Comparison of ENCODE assay signal across 12 mouse cellular contexts in genomic region chr2:181157716-181158302, GRCm38 (mm10). TPM values are rescaled to one million over a fixed set of nuclear protein-coding genes. Genes with fewer than 3 reads are reported as not detected.
DNase-seq lines count a peak whose midpoint lies in the region; ATAC-seq and TF ChIP-seq lines count a peak whose summit lies in the region.
"Had no signal": no experiment of that assay in that cellular context is flagged by ENCODE, and none has a peak within 500 bp of the region (broad histone marks: within the 10 kb centered on the region; RNA-seq: fewer than 3 reads in every experiment).

No protein-coding gene starts in this region.

- no peak for ATAC-seq in hindbrain, postnatal 0 days
- no peak for ATAC-seq in frontal cortex, adult (ENCODE audit: low TSS enrichment)
- ATAC-seq: intestine, postnatal 0 days had no signal

- peak overlapping the region; percentile 63 for H3K4me2 ChIP-seq in hindbrain, postnatal 0 days (ENCODE audit: low read depth, low read length)
- H3K4me2 ChIP-seq: lung, embryonic 14.5 days had no signal

- peak overlapping the region; percentile 99 for H3K27ac ChIP-seq in left cerebral cortex, adult 2 months
- H3K27ac ChIP-seq in hindbrain, postnatal 0 days, result peak overlapping the region; percentile 87

- peak; percentile 48 to 55 for DNase-seq in gastrocnemius, adult 8-10 months (ENCODE audit: low spot score in 2 of 2)
- no peak for DNase-seq in gastrocnemius, postnatal 36 days
- DNase-seq in left cerebral cortex, adult 2 months (ENCODE audit: extremely low spot score in 1 of 2, low spot score in 2 of 2), result no peak
- no peak for DNase-seq in left cerebral cortex, postnatal 14 days (ENCODE audit: low spot score in 2 of 2)
- DNase-seq in cerebellum, adult 9-10 months, result peak; percentile 65
- DNase-seq in hindbrain, postnatal 0 days (ENCODE audit: low spot score), result no peak
- no peak for DNase-seq in natural killer cell, adult 2 months (ENCODE audit: low spot score in 2 of 2)
- DNase-seq: adrenal gland, postnatal 10 days; lung, embryonic 14.5 days; thymus, postnatal 25 days had no signal

- no peaks in the 10 kb centered on the region for H3K27me3 ChIP-seq in hindbrain, postnatal 0 days (ENCODE audit: insufficient read depth, low read length)

- H3K4me1 ChIP-seq in hindbrain, postnatal 0 days (ENCODE audit: insufficient read depth, low read length), result peaks cover 32% of the 10 kb centered on the region

- no peaks in the 10 kb centered on the region for H3K9me3 ChIP-seq in hindbrain, postnatal 0 days (ENCODE audit: low read length)

- no peak overlapping the region; the same call in 1 of the 2 replicates for H3K4me3 ChIP-seq in left cerebral cortex, adult 2 months
- H3K4me3 ChIP-seq in hindbrain, postnatal 0 days (ENCODE audit: low read length), result no peak overlapping the region

- WGBS in hindbrain, postnatal 0 days, result 78% methylated on average over 6 of the region's 6 CpGs

- H3K36me3 ChIP-seq in hindbrain, postnatal 0 days (ENCODE audit: insufficient read depth, low read length), result peaks cover 6% of the 10 kb centered on the region; the same call in 1 of the 2 replicates

- H3K9ac ChIP-seq in hindbrain, postnatal 0 days (replicated peaks; ENCODE audit: low read length), result no peak overlapping the region
- H3K9ac ChIP-seq: lung, embryonic 14.5 days had no signal

- TF ChIP-seq CTCF in left cerebral cortex, adult 2 months (IDR thresholded peaks at IDR 0.05), result no peak
- TF ChIP-seq CTCF in hindbrain, postnatal 0 days (IDR thresholded peaks at IDR 0.05; ENCODE audit: low read depth), result no peak

- intact Hi-C loops in gastrocnemius, postnatal 36 days (cut with DNase I), result no loop called here
- intact Hi-C loops in left cerebral cortex, adult 2 months (cut with DNase I), result loop anchor here (2.0 kb wide), 2 partner anchors 17 to 29 kb away; partner anchors contain the start of gene Ppdpf
- intact Hi-C loops in left cerebral cortex, postnatal 14 days (cut with DNase I), result loop anchor here (2.0 kb wide), 1 partner anchor 37 kb away; no protein-coding TSS in a partner anchor

RNA-seq across cellular contexts. Expression of gene Eef1a2, which starts 1.0 kb away (rescaled TPM):
- total RNA-seq in gastrocnemius, adult 8-10 months (2022), result 1,000 to 10,000 TPM; 1,913 to 2,067 (median 2,007) TPM
- 1,000 to 10,000 TPM; 2,073 to 2,141 TPM for total RNA-seq in gastrocnemius, postnatal 36 days (2021)
- total RNA-seq in left cerebral cortex, adult 2 months (2021), result 1,000 to 10,000 TPM; 1,380 to 1,388 TPM
- total RNA-seq in left cerebral cortex, postnatal 14 days (2021), result 1,000 to 10,000 TPM; 1,193 to 1,221 TPM
- total RNA-seq in hindbrain, postnatal 0 days (2014; rRNA removed), result 304 and 351 TPM in 2 replicates
- polyA plus RNA-seq in hindbrain, postnatal 0 days (2015; fragmentation: Nextera tagmentation; extraction: Ambion mirVana), result 24.7 and 26.7 TPM in 2 replicates
- polyA plus RNA-seq: lung, embryonic 14.5 days had no signal

RNA-seq across cellular contexts. Expression of gene Kcnq2, which starts 22.7 kb away (rescaled TPM):
- total RNA-seq in gastrocnemius, adult 8-10 months (2022), result under 1 TPM in 2 of 4 experiments, not detected in 2; 0.15 to 0.19 TPM
- not detected for total RNA-seq in gastrocnemius, postnatal 36 days (2021)
- 100 to 1,000 TPM; 275 to 280 TPM for total RNA-seq in left cerebral cortex, adult 2 months (2021)
- 100 to 1,000 TPM; 179 to 188 TPM for total RNA-seq in left cerebral cortex, postnatal 14 days (2021)
- 128 and 142 TPM in 2 replicates for total RNA-seq in hindbrain, postnatal 0 days (2014; rRNA removed)
- 32.3 and 34.6 TPM in 2 replicates for polyA plus RNA-seq in hindbrain, postnatal 0 days (2015; fragmentation: Nextera tagmentation; extraction: Ambion mirVana)

RNA-seq across cellular contexts. Expression of gene Ppdpf, which starts 29.2 kb away (rescaled TPM):
- 10 to 100 TPM; 38.4 to 43.8 (median 40.1) TPM for total RNA-seq in gastrocnemius, adult 8-10 months (2022)
- 10 to 100 TPM; 40.4 to 45.1 TPM for total RNA-seq in gastrocnemius, postnatal 36 days (2021)
- total RNA-seq in left cerebral cortex, adult 2 months (2021), result 10 to 100 TPM; 72.8 to 77.8 TPM
- 100 to 1,000 TPM; 114 to 118 TPM for total RNA-seq in left cerebral cortex, postnatal 14 days (2021)
- 300 and 340 TPM in 2 replicates for total RNA-seq in hindbrain, postnatal 0 days (2014; rRNA removed)
- 329 and 347 TPM in 2 replicates for polyA plus RNA-seq in hindbrain, postnatal 0 days (2015; fragmentation: Nextera tagmentation; extraction: Ambion mirVana)

RNA-seq across cellular contexts. Expression of gene Ptk6, which starts 44.8 kb away (rescaled TPM):
- not detected for total RNA-seq in gastrocnemius, adult 8-10 months (2022)
- not detected for total RNA-seq in gastrocnemius, postnatal 36 days (2021)
- under 1 TPM in 1 of 2 experiments, not detected in 1; 0.11 TPM for total RNA-seq in left cerebral cortex, adult 2 months (2021)
- under 1 TPM in 1 of 2 experiments, not detected in 1; 0.08 TPM for total RNA-seq in left cerebral cortex, postnatal 14 days (2021)
- total RNA-seq in hindbrain, postnatal 0 days (2014; rRNA removed), result not detected in 2 replicates
- polyA plus RNA-seq in hindbrain, postnatal 0 days (2015; fragmentation: Nextera tagmentation; extraction: Ambion mirVana), result not detected in 2 replicates
- polyA plus RNA-seq: lung, embryonic 14.5 days had no signal

RNA-seq across cellular contexts. Expression of gene Srms, which starts 55.2 kb away (rescaled TPM):
- total RNA-seq in gastrocnemius, adult 8-10 months (2022), result under 1 TPM in 2 of 4 experiments, not detected in 2; 0.22 to 0.24 TPM
- under 1 TPM; 0.22 to 0.38 TPM for total RNA-seq in gastrocnemius, postnatal 36 days (2021)
- under 1 TPM; 0.25 to 0.26 TPM for total RNA-seq in left cerebral cortex, adult 2 months (2021)
- total RNA-seq in left cerebral cortex, postnatal 14 days (2021), result under 1 TPM; 0.30 to 0.35 TPM
- total RNA-seq in hindbrain, postnatal 0 days (2014; rRNA removed), result 0.07 and 0.47 TPM in 2 replicates
- 0.09 and 0.18 TPM in 2 replicates for polyA plus RNA-seq in hindbrain, postnatal 0 days (2015; fragmentation: Nextera tagmentation; extraction: Ambion mirVana)

Comparison
In these comparisons a context has a peak if more than half of its experiments do, and no peak if none do; other contexts are left out.
1. DNase-seq: peak in gastrocnemius, adult 8-10 months (2 of 2) and cerebellum, adult 9-10 months (single experiment); none in gastrocnemius, postnatal 36 days (0 of 2), left cerebral cortex, adult 2 months (0 of 2), left cerebral cortex, postnatal 14 days (0 of 2), hindbrain, postnatal 0 days (single experiment) and natural killer cell, adult 2 months (0 of 2).
2. RNA of gene Kcnq2, which starts 22.7 kb away (total RNA-seq): 275 to 280 TPM in left cerebral cortex, adult 2 months, 179 to 188 TPM in left cerebral cortex, postnatal 14 days and 128 to 142 TPM in hindbrain, postnatal 0 days; 0.15 to 0.19 TPM in gastrocnemius, adult 8-10 months and not detected in gastrocnemius, postnatal 36 days; every median in the first group is over 100 times any median in the second.